Mouse (Mus musculus) E14TG2a.4 (cell line): ENCODE data around the gene Dnmt3a.

ENCODE experiments used
- CTCF ChIP-seq: conservative IDR thresholded peaks from 2 replicates; pipeline ENCODE4 v1.5.1; 2014; ENCODE audit warnings: low read length
- NANOG ChIP-seq: IDR thresholded peaks from 2 replicates; pipeline ENCODE4 v1.6.1; 2014; ENCODE audit warnings: borderline replicate concordance, low read length, mixed read lengths
- POU5F1 ChIP-seq: IDR thresholded peaks from 2 replicates; pipeline ENCODE4 v1.6.1; 2014; ENCODE audit warnings: low read length, borderline replicate concordance

- TF ChIP-seq CTCF = no peak
- TF ChIP-seq NANOG = no peak
- TF ChIP-seq POU5F1 = no peak
Observed at GRCm38 (mm10) chr12:3906308-3906707, 100.5 kb downstream of the Dnmt3a start.
